Mouse (Mus musculus): Measurements from ENCODE around the gene Gm8439. TPM values are rescaled to one million over a fixed set of nuclear protein-coding genes. Genes with fewer than 3 reads are reported as not detected.

Gene Gm8439
- total and polyA plus RNA-seq, 2 experiments from 2014 or later: not detected

DNA sequence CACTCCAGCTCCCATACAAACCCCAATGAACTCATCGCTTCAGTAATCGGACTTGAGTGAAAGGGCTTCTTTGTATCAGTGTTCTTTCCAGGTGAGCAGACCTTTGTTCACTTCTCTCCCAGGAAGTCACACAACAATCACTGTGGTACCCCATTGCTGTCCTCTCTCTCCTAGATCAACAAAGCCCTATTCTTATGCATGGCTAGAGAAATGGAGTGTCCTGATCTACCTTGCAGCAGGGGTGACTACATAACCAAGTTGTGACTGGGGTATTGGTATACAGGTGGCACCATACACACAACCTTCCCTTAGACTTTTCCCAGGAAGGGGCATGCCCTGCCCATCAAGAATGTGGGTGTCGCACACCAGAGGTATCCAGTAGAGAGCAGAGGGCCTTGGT, 22.5 kb downstream of the Gm8439 start:
- DNase-seq (no peak), ATAC-seq (no peak)
- H3K9me3 ChIP-seq (ENCODE audit: low read length): no peaks in the 10 kb centered on the region
- no peak overlapping the region for H3K4me2 ChIP-seq (ENCODE audit: low read depth)
- no peak for TF ChIP-seq CTCF (IDR thresholded peaks at IDR 0.05; ENCODE audit: low read depth)
- no peaks in the 10 kb centered on the region for H3K36me3 ChIP-seq (ENCODE audit: insufficient read depth)
- WGBS: 52% methylated on average over 3 of the region's 3 CpGs
- no peak overlapping the region for H3K4me3 ChIP-seq (ENCODE audit: low read depth, low read length)
- H3K27me3 ChIP-seq (ENCODE audit: insufficient read depth, low read length): no peaks in the 10 kb centered on the region
- no peak overlapping the region for H3K27ac ChIP-seq (ENCODE audit: low read depth, low read length)
- H3K9ac ChIP-seq: no peak overlapping the region
- H3K4me1 ChIP-seq (ENCODE audit: insufficient read depth): no peaks in the 10 kb centered on the region; the same call in 1 of the 2 replicates

- no peak for TF ChIP-seq CTCF (IDR thresholded peaks at IDR 0.05; ENCODE audit: low read depth)
- Histone ChIP-seq H3K4me1 (ENCODE audit: insufficient read depth) (no peaks in the 10 kb centered on the region; the same call in 1 of the 2 replicates), H3K9me3 (ENCODE audit: low read length) (no peaks in the 10 kb centered on the region), H3K4me2 (ENCODE audit: low read depth) (peak overlapping the region; percentile 0; the same call in 1 of the 2 replicates), H3K4me3 (ENCODE audit: low read depth, low read length) (no peak overlapping the region), H3K9ac (no peak overlapping the region), H3K36me3 (ENCODE audit: insufficient read depth) (no peaks in the 10 kb centered on the region), H3K27me3 (ENCODE audit: insufficient read depth, low read length) (no peaks in the 10 kb centered on the region), H3K27ac (ENCODE audit: low read depth, low read length) (no peak overlapping the region)
- DNase-seq: no peak
- no peak for ATAC-seq
- 30% methylated on average over 9 of the region's 9 CpGs for WGBS
These were observed 23.9 kb downstream of the Gm8439 start for GRCm38 (mm10) chr4:120612304-120613080.

DNA sequence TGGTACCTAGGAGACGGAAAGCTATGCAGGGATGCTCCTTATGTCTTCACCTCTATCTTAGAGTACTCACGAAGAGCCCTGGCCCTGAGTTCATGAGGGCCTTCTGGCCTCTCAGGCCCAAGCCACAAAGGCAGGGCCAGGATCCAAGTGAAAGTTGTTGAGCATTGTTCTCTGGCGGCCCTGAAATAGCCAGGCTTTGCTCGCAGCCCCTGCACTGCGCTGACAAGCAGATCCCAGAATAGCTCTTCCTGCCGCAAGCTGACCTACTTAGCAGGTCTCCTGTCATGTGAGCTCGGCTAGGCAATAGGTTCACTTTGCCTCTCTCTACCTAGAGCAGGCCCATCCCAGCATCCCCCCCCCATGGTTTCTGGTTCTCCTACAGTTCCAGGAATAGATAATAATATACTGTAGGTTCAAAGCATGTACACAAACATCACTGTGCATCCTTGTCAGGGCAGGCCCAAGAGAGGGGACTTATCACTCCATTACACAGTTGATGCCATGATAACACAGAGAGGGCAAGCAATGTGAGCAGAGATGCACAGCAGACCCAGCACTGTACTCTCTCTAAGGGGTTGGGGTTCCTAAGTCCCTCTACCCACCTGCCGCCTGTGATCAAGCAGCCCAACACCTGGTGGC, 25.3 kb downstream of the Gm8439 start:
- Histone ChIP-seq H3K27ac (ENCODE audit: low read depth, low read length) (peak overlapping the region; percentile 45), H3K4me3 (ENCODE audit: low read depth, low read length) (no peak overlapping the region), H3K9ac (0 out of 2 replicates have a peak overlapping the region, but pooled peaks have one; percentile 14), H3K4me2 (ENCODE audit: low read depth) (no peak overlapping the region), H3K36me3 (ENCODE audit: insufficient read depth) (no peaks in the 10 kb centered on the region), H3K4me1 (ENCODE audit: insufficient read depth) (no peaks in the 10 kb centered on the region; the same call in 1 of the 2 replicates), H3K9me3 (ENCODE audit: low read length) (no peaks in the 10 kb centered on the region), H3K27me3 (ENCODE audit: insufficient read depth, low read length) (no peaks in the 10 kb centered on the region)
- no peak for TF ChIP-seq CTCF (IDR thresholded peaks at IDR 0.05; ENCODE audit: low read depth)
- 51% methylated on average over 8 of the region's 8 CpGs for WGBS
- DNase-seq: peak; percentile 27
- ATAC-seq: peak; percentile 57; the same call in 1 of the 2 replicates

DNA sequence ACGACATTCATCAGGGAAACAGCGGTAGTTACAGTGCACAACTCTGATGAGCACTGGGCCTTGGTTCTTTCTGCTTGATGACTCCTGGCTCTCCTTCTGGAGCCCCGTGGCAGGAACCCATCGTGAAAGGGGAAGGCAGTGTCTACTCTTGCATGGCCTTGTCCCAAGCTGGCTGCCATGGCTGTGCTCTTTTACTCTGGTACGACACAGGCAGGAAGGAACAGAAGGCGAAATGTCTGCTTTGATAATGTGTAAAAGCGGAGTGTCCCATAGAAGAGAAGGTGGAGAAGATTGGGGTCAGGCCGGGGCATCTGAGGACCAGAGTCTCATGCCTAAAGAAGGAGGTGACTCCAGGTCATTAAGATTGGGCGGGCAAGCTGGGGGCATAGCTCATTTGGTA, 26.1 kb downstream of the Gm8439 start:
- Histone ChIP-seq H3K9ac (no peak overlapping the region), H3K4me1 (ENCODE audit: insufficient read depth) (no peaks in the 10 kb centered on the region; the same call in 1 of the 2 replicates), H3K4me2 (ENCODE audit: low read depth) (no peak overlapping the region), H3K9me3 (ENCODE audit: low read length) (no peaks in the 10 kb centered on the region), H3K27me3 (ENCODE audit: insufficient read depth, low read length) (no peaks in the 10 kb centered on the region), H3K27ac (ENCODE audit: low read depth, low read length) (no peak overlapping the region), H3K36me3 (ENCODE audit: insufficient read depth) (no peaks in the 10 kb centered on the region), H3K4me3 (ENCODE audit: low read depth, low read length) (no peak overlapping the region)
- TF ChIP-seq CTCF (IDR thresholded peaks at IDR 0.05; ENCODE audit: low read depth): no peak
- 79% methylated on average over 9 of the region's 9 CpGs for WGBS
- no peak for ATAC-seq
- DNase-seq: no peak

- ATAC-seq (peak; percentile 64), DNase-seq (peak; percentile 17)
- Histone ChIP-seq H3K36me3 (ENCODE audit: insufficient read depth) (no peaks in the 10 kb centered on the region), H3K9ac (no peak overlapping the region), H3K4me1 (ENCODE audit: insufficient read depth) (no peaks in the 10 kb centered on the region; the same call in 1 of the 2 replicates), H3K4me2 (ENCODE audit: low read depth) (no peak overlapping the region), H3K27ac (ENCODE audit: low read depth, low read length) (no peak overlapping the region; the same call in 1 of the 2 replicates), H3K4me3 (ENCODE audit: low read depth, low read length) (no peak overlapping the region), H3K27me3 (ENCODE audit: insufficient read depth, low read length) (no peaks in the 10 kb centered on the region), H3K9me3 (ENCODE audit: low read length) (no peaks in the 10 kb centered on the region)
- WGBS: 25% methylated on average over 10 of the region's 10 CpGs
- no peak for TF ChIP-seq CTCF (IDR thresholded peaks at IDR 0.05; ENCODE audit: low read depth)
These were observed 27.1 kb downstream of the Gm8439 start for GRCm38 (mm10) chr4:120615528-120616081.

DNA sequence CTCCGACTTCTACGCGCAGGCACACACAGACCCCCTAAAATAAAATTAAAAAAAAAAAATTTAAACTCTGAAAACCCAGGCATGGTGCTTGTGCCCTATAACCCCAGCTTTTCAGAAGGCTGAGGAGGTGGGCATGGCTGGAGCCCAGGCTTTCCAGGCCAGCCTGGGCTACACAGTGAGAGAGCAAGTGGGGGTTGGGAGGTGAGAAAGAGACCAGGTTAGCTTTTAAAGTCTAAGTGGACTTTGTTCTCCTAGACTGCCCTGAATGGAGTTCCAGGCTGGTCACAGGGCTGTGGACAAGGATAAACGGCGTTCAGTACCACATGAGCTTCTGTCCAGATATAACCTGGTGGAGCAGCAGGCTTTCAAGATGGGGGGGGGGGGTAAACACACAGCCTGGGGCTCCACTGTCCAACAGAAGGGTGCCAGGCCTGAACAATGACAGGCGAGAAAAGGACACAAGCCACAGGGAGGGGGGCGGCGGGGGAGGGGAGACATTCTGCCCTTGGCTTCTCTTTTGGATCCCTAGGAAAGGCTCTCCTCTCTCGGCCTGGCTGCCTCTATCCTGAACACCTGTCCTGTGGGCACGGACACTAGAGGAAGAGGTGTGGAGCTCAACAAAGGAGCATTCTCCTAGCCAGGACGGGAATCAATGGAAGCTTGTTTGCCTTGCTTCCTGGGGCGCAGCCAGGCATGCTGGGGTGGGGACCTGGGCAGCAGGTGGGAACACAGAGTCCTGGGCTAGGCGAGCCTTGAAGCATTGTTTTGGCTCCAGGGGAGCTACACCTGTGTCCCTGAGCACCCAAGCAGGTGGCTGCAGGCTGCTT, 27.9 kb downstream of the Gm8439 start:
- H3K4me2 ChIP-seq (ENCODE audit: low read depth): no peak overlapping the region
- H3K9ac ChIP-seq: no peak overlapping the region
- ATAC-seq (no peak), DNase-seq (no peak)
- 59% methylated on average over 13 of the region's 13 CpGs for WGBS
- H3K36me3 ChIP-seq (ENCODE audit: insufficient read depth): no peaks in the 10 kb centered on the region
- TF ChIP-seq CTCF (IDR thresholded peaks at IDR 0.05; ENCODE audit: low read depth): no peak
- no peaks in the 10 kb centered on the region; the same call in 1 of the 2 replicates for H3K4me1 ChIP-seq (ENCODE audit: insufficient read depth)
- H3K9me3 ChIP-seq (ENCODE audit: low read length): no peaks in the 10 kb centered on the region
- no peak overlapping the region for H3K27ac ChIP-seq (ENCODE audit: low read depth, low read length)
- H3K27me3 ChIP-seq (ENCODE audit: insufficient read depth, low read length): no peaks in the 10 kb centered on the region
- no peak overlapping the region for H3K4me3 ChIP-seq (ENCODE audit: low read depth, low read length)

All from forebrain, postnatal 0 days (tissue).